ENCODE assay signal across 8 mouse cellular contexts in the genomic region with DNA sequence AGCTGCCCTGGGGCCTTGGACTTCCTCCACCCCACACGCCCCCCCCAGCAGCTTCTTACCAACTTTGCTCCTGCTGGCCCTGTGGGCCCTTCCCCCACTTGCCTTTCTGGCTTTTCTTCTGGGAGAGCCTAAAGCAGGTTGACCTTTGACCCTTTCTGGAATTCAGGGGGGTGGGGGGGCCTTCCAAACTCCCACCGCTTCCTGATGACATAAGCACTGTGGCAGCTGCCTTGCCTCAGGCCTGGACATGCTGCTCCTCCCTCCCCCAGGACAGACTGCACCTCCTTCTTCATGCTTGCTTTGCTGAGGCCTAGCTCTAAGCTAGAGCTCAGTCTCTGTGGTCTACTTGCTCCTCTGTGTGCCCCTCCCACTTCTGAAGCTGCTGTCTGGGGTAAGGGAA. TPM values are rescaled to one million over a fixed set of nuclear protein-coding genes. Genes with fewer than 3 reads are reported as not detected.
DNase-seq lines count a peak whose midpoint lies in the region; ATAC-seq and TF ChIP-seq lines count a peak whose summit lies in the region.

No protein-coding gene starts in this region.

- intact Hi-C loops in heart, adult 2 months (cut with DNase I) = no loop called here

- H3K4me3 ChIP-seq in testis, adult 2 months (ENCODE audit: control insufficient read depth, low read depth, low read length) = no peak overlapping the region
- H3K4me3 ChIP-seq in heart, adult 2 months = no peak overlapping the region
- no peak overlapping the region for H3K4me3 ChIP-seq in neural tube, embryonic 15.5 days (replicated peaks)

- no peaks in the 10 kb centered on the region for H3K27me3 ChIP-seq in testis, adult 2 months (ENCODE audit: control insufficient read depth, insufficient read depth, low read length)
- no peaks in the 10 kb centered on the region for H3K27me3 ChIP-seq in heart, adult 2 months (ENCODE audit: control insufficient read depth, insufficient read depth, low read length)
- no peaks in the 10 kb centered on the region for H3K27me3 ChIP-seq in neural tube, embryonic 15.5 days (replicated peaks)

- no peak for TF ChIP-seq CTCF in testis, adult 2 months (IDR thresholded peaks at IDR 0.05; ENCODE audit: control insufficient read depth, insufficient read depth, insufficient replicate concordance, low read depth, low read length)
- TF ChIP-seq CTCF in heart, adult 2 months (IDR thresholded peaks at IDR 0.05) = no peak

- H3K27ac ChIP-seq in testis, adult 2 months (ENCODE audit: control insufficient read depth, insufficient read depth, low read depth, low read length) = peak overlapping the region; percentile 19; the same call in 1 of the 2 replicates
- H3K27ac ChIP-seq in heart, adult 2 months = peak overlapping the region; percentile 97
- peak overlapping the region; percentile 20; the same call in 1 of the 2 replicates for H3K27ac ChIP-seq in neural tube, embryonic 15.5 days (replicated peaks)

- no peak for TF ChIP-seq EP300 in heart, adult 2 months (IDR thresholded peaks at IDR 0.05; ENCODE audit: insufficient read depth, low read depth, low read length)

- peaks cover 6% of the 10 kb centered on the region for H3K36me3 ChIP-seq in testis, adult 2 months (ENCODE audit: control insufficient read depth, insufficient read depth, low read length)
- peaks cover 20% of the 10 kb centered on the region for H3K36me3 ChIP-seq in heart, adult 2 months (ENCODE audit: control insufficient read depth, insufficient read depth, low read length)
- peaks cover 38% of the 10 kb centered on the region for H3K36me3 ChIP-seq in neural tube, embryonic 15.5 days

- no peak overlapping the region for H3K4me2 ChIP-seq in neural tube, embryonic 15.5 days

- TF ChIP-seq POLR2A in testis, adult 2 months (IDR thresholded peaks at IDR 0.05; ENCODE audit: control insufficient read depth, low read depth, low read length) = 0 out of 2 replicates have a peak, but pooled peaks have one; percentile 14
- 0 out of 2 replicates have a peak, but pooled peaks have one; percentile 20 for TF ChIP-seq POLR2A in heart, adult 2 months (IDR thresholded peaks at IDR 0.05; ENCODE audit: insufficient read depth, low read depth, low read length)

- H3K4me1 ChIP-seq in testis, adult 2 months (ENCODE audit: control insufficient read depth, insufficient read depth, low read length) = peaks cover 14% of the 10 kb centered on the region
- H3K4me1 ChIP-seq in heart, adult 2 months (ENCODE audit: control insufficient read depth, insufficient read depth, low read length) = peaks cover 67% of the 10 kb centered on the region
- H3K4me1 ChIP-seq in neural tube, embryonic 15.5 days = peaks cover 47% of the 10 kb centered on the region

- WGBS in heart, adult 2 months = 35% methylated on average over 2 of the region's 2 CpGs
- 28% methylated on average over 2 of the region's 2 CpGs for WGBS in neural tube, embryonic 15.5 days

- DNase-seq in testis, postnatal 10 days (ENCODE audit: low spot score) = no peak
- peak; percentile 52 to 64 for DNase-seq in heart, adult 2 months
- DNase-seq in kidney, postnatal 14 days = peak; percentile 79
- DNase-seq in thymus, postnatal 4 days = no peak
- no peak for DNase-seq in adrenal gland, adult (ENCODE audit: inconsistent age in 2 of 2, low spot score in 1 of 2)
- DNase-seq in layer of hippocampus, postnatal 14 days (ENCODE audit: low spot score in 2 of 2) = no peak

- H3K9ac ChIP-seq in heart, adult 2 months (ENCODE audit: low read depth, low read length) = peak overlapping the region; percentile 64
- H3K9ac ChIP-seq in neural tube, embryonic 15.5 days (replicated peaks) = no peak overlapping the region

- no peaks in the 10 kb centered on the region for H3K79me2 ChIP-seq in heart, adult 2 months (replicated peaks; ENCODE audit: control insufficient read depth, insufficient read depth, low read length)

- H3K9me3 ChIP-seq in neural tube, embryonic 15.5 days (replicated peaks) = no peaks in the 10 kb centered on the region

- ATAC-seq in neural tube, embryonic 15.5 days (ENCODE audit: low FRiP score) = no peak

RNA-seq across cellular contexts. Expression of gene Ier5l, which starts 28.7 kb away (rescaled TPM):
- polyA plus RNA-seq in testis, adult 2 months (2012; rRNA removed) = 2.2 and 2.8 TPM in 2 replicates
- total RNA-seq in heart, adult 2 months (2021) = 1 to 10 TPM; 2.8 to 3.0 TPM
- 3.4 and 5.6 TPM in 2 replicates for polyA plus RNA-seq in heart, adult 2 months (2012; rRNA removed)
- 1.4 and 1.9 TPM in 2 replicates for polyA plus RNA-seq in neural tube, embryonic 15.5 days (2015; fragmentation: Nextera tagmentation; extraction: Ambion mirVana)
- 1 to 10 TPM; 8.5 to 9.4 TPM for total RNA-seq in layer of hippocampus, postnatal 14 days (2021)

RNA-seq across cellular contexts. Expression of gene Ptpa, which starts 29.5 kb away (rescaled TPM):
- 87.3 and 106 TPM in 2 replicates for polyA plus RNA-seq in testis, adult 2 months (2012; rRNA removed)
- 10 to 100 TPM; 82.7 to 91.2 TPM for total RNA-seq in heart, adult 2 months (2021)
- polyA plus RNA-seq in heart, adult 2 months (2012; rRNA removed) = 88.7 and 107 TPM in 2 replicates
- polyA plus RNA-seq in neural tube, embryonic 15.5 days (2015; fragmentation: Nextera tagmentation; extraction: Ambion mirVana) = 138 and 145 TPM in 2 replicates
- 100 to 1,000 TPM; 147 to 150 TPM for total RNA-seq in layer of hippocampus, postnatal 14 days (2021)

RNA-seq across cellular contexts. Expression of gene Crat, which starts 29.7 kb away (rescaled TPM):
- polyA plus RNA-seq in testis, adult 2 months (2012; rRNA removed) = 591 and 623 TPM in 2 replicates
- 100 to 1,000 TPM; 452 to 542 TPM for total RNA-seq in heart, adult 2 months (2021)
- polyA plus RNA-seq in heart, adult 2 months (2012; rRNA removed) = 695 and 713 TPM in 2 replicates
- polyA plus RNA-seq in neural tube, embryonic 15.5 days (2015; fragmentation: Nextera tagmentation; extraction: Ambion mirVana) = 21.3 and 26.8 TPM in 2 replicates
- total RNA-seq in layer of hippocampus, postnatal 14 days (2021) = 10 to 100 TPM; 41.0 to 41.1 TPM

RNA-seq across cellular contexts. Expression of gene Dolpp1, which starts 53.3 kb away (rescaled TPM):
- 27.3 and 32.6 TPM in 2 replicates for polyA plus RNA-seq in testis, adult 2 months (2012; rRNA removed)
- total RNA-seq in heart, adult 2 months (2021) = 1 to 10 TPM; 5.9 to 9.0 TPM
- 23.5 and 25.1 TPM in 2 replicates for polyA plus RNA-seq in heart, adult 2 months (2012; rRNA removed)
- polyA plus RNA-seq in neural tube, embryonic 15.5 days (2015; fragmentation: Nextera tagmentation; extraction: Ambion mirVana) = 59.0 and 63.2 TPM in 2 replicates
- 10 to 100 TPM; 29.3 to 30.2 TPM for total RNA-seq in layer of hippocampus, postnatal 14 days (2021)

Comparison
In these comparisons a context has a peak if more than half of its experiments do, and no peak if none do; other contexts are left out.
1. H3K27ac ChIP-seq: peak in every context shown above with its lines; median percentile 97 in heart, adult 2 months; 20 in neural tube, embryonic 15.5 days; 19 in testis, adult 2 months.
2. DNase-seq: peak in heart, adult 2 months (2 of 2) and kidney, postnatal 14 days (single experiment); none in testis, postnatal 10 days (single experiment), thymus, postnatal 4 days (single experiment), adrenal gland, adult (0 of 2) and layer of hippocampus, postnatal 14 days (0 of 2).
3. RNA of gene Crat, which starts 29.7 kb away (polyA plus RNA-seq): 695 to 713 TPM in heart, adult 2 months and 591 to 623 TPM in testis, adult 2 months; 21.3 to 26.8 TPM in neural tube, embryonic 15.5 days; every median in the first group is over 10 times any median in the second.